Mouse (Mus musculus): Measurements from ENCODE around the gene Dnmt3b.

- TF ChIP-seq CTCF (IDR thresholded peaks at IDR 0.05; ENCODE audit: control insufficient read depth, insufficient read depth, insufficient read length) (no peak), USF1 (IDR thresholded peaks at IDR 0.05; ENCODE audit: low read depth) (no peak), CEBPB (IDR thresholded peaks at IDR 0.05; ENCODE audit: low read depth) (no peak), MYOD1 (IDR thresholded peaks at IDR 0.05; ENCODE audit: control insufficient read depth, insufficient read length, low read depth) (no peak)
Observed at GRCm38 (mm10) chr2:153676944-153677343, 27.7 kb downstream of the Dnmt3b start.

All from C2C12 (cell line).